Mouse (Mus musculus) myocyte (in vitro differentiated cells): Measurements from ENCODE around the gene Ier3. TPM values are rescaled to one million over a fixed set of nuclear protein-coding genes. Genes with fewer than 3 reads are reported as not detected.
A peak's percentile ranks its signal among the peaks of the same experiment; 100 is the strongest.

Experiments
- H3K27me3 ChIP-seq: one replicate; pipeline ENCODE4 v1.6.1; 2011; ENCODE audit not compliant: control insufficient read depth, insufficient read depth, insufficient read length
- H3K36me3 ChIP-seq: one replicate; pipeline ENCODE4 v1.6.1; 2011; ENCODE audit not compliant: control insufficient read depth, insufficient read depth
- H3K4me2 ChIP-seq: one replicate; pipeline ENCODE4 v1.6.1; 2011; ENCODE audit warnings: low read depth, control low read depth
- H3K4me3 ChIP-seq: one replicate; pipeline ENCODE4 v1.5.1; 2011; ENCODE audit warnings: mild to moderate bottlenecking, control low read depth, moderate library complexity
- H3K79me2 ChIP-seq: one replicate; pipeline ENCODE4 v1.6.1; 2011; ENCODE audit not compliant: control insufficient read depth, insufficient read depth
- H3ac ChIP-seq: one replicate; pipeline ENCODE4 v1.6.1; 2011; ENCODE audit not compliant: control insufficient read depth, insufficient read length
- CEBPB ChIP-seq: IDR thresholded peaks from 2 replicates; pipeline ENCODE4 v1.6.1; 2011; ENCODE audit warnings: mild to moderate bottlenecking, moderate library complexity; ENCODE audit not compliant: poor library complexity, insufficient read depth, severe bottlenecking
- E2F4 ChIP-seq: IDR thresholded peaks from one replicate; pipeline ENCODE4 v1.6.1; 2011; ENCODE audit warnings: mild to moderate bottlenecking, control low read depth, moderate library complexity; ENCODE audit not compliant: insufficient read depth
- MAX ChIP-seq: IDR thresholded peaks from one replicate; pipeline ENCODE4 v1.6.1; 2011; ENCODE audit warnings: low read depth, mild to moderate bottlenecking, control low read depth
- MYOD1 ChIP-seq, 3 experiments: IDR thresholded peaks; one replicate each; pipeline ENCODE4 v1.6.1; 2011; ENCODE audit warnings: control low read depth in 2 of 3, low read depth in 2 of 3, mild to moderate bottlenecking in 2 of 3, moderate library complexity in 1 of 3; ENCODE audit not compliant: insufficient read length in 2 of 3, control insufficient read depth in 1 of 3
- MYOG ChIP-seq, 3 experiments: IDR thresholded peaks; one replicate each; pipeline ENCODE4 v1.6.1; 2011; ENCODE audit warnings: control low read depth in 2 of 3, low read depth in 2 of 3, mild to moderate bottlenecking in 2 of 3; ENCODE audit not compliant: insufficient read length in 2 of 3, control insufficient read depth in 1 of 3, insufficient read depth in 1 of 3
- POLR2A ChIP-seq: IDR thresholded peaks from one replicate; pipeline ENCODE4 v1.6.1; 2011; ENCODE audit warnings: low read depth, mild to moderate bottlenecking, control low read depth, moderate library complexity; ENCODE audit not compliant: insufficient read length
- POLR2AphosphoS2 ChIP-seq: IDR thresholded peaks from one replicate; pipeline ENCODE4 v1.6.1; 2011; ENCODE audit warnings: low read depth, control low read depth; ENCODE audit not compliant: insufficient read length
- REST ChIP-seq: IDR thresholded peaks from one replicate; pipeline ENCODE4 v1.6.1; 2011; ENCODE audit warnings: mild to moderate bottlenecking, control low read depth, moderate library complexity; ENCODE audit not compliant: insufficient read depth, insufficient read length
- SRF ChIP-seq: IDR thresholded peaks from one replicate; pipeline ENCODE4 v1.6.1; 2011; ENCODE audit warnings: low read depth; ENCODE audit not compliant: control insufficient read depth, insufficient read length
- TCF12 ChIP-seq: IDR thresholded peaks from one replicate; pipeline ENCODE4 v1.6.1; 2011; ENCODE audit warnings: mild to moderate bottlenecking, control low read depth; ENCODE audit not compliant: poor library complexity, insufficient read depth, severe bottlenecking
- TCF3 ChIP-seq: IDR thresholded peaks from one replicate; pipeline ENCODE4 v1.6.1; 2011; ENCODE audit warnings: low read depth, control low read depth; ENCODE audit not compliant: insufficient read length
- USF1 ChIP-seq: IDR thresholded peaks from one replicate; pipeline ENCODE4 v1.6.1; 2011; ENCODE audit warnings: low read depth, mild to moderate bottlenecking, control low read depth, moderate library complexity
- polyA plus RNA-seq: library from polyadenylated mRNA; unstranded; fragments of >200 nt; fragmentation: generic; extraction: Trizol; gene quantifications from one replicate; pipeline ENCODE4 v1.2.1, GENCODE M21; 2012; ENCODE audit warnings: missing spikeins

Ier3 gene
- polyA plus RNA-seq, 1 experiment: 45.1 TPM

GRCm38 (mm10) chr17:35860831-35861197, 39.3 kb downstream of the Ier3 start:
- no peaks in the 10 kb centered on the region for H3K27me3 ChIP-seq
- H3K36me3 ChIP-seq: no peaks in the 10 kb centered on the region
- TF ChIP-seq MYOD1 (IDR thresholded peaks at IDR 0.05; ENCODE audit: control insufficient read depth in 1 of 3, insufficient read length in 2 of 3, low read depth in 2 of 3) (no peak), POLR2A (no peak), CEBPB (no peak), MAX (no peak), POLR2AphosphoS2 (no peak), TCF12 (no peak), MYOG (IDR thresholded peaks at IDR 0.05; ENCODE audit: control insufficient read depth in 1 of 3, insufficient read depth in 1 of 3, insufficient read length in 2 of 3, low read depth in 2 of 3) (no peak), SRF (no peak), REST (no peak), E2F4 (no peak), USF1 (no peak), TCF3 (no peak)
- peak overlapping the region; percentile 96 for H3K4me2 ChIP-seq
- peak overlapping the region; percentile 38 for H3K4me3 ChIP-seq
- H3ac ChIP-seq: peak overlapping the region; percentile 15
- H3K79me2 ChIP-seq: no peaks in the 10 kb centered on the region

DNA sequence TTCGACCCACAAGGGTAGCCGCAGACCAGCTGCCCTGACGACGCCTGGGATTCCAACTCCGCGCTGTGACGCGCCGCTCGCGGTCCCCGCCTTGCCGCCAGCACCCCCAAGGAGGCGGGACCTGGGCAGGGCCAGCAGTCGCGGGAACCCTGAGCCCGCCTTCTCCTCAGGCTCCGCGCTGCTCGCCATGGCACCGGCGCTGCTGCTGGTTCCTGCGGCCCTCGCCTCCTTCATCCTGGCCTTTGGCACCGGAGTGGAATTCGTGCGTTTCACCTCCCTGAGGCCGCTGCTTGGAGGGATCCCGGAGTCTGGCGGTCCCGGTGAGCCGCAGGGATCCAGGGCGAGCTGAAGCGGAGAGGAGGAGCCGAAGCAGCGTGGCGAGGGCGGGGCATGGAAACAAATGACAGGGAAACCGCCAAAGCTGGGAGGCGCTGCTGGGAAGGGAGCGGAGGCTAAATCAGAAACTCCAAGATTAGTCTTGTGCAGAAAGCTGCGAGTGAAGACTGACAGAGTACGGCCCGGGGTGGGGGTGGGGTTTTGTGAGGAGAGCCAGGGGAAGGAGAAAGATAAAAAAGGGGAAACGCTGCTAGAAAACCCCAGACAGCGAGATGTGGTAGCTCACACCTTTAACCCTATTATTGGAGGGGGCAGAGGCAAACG, 39.8 kb downstream of the Ier3 start, which contains the start of gene Nrm:
Gene Nrm, plus strand, starts transcription at position 121 of the 660 bp plus-strand sequence.
- peak within 1 kb of the TSS; percentile 15 for H3ac ChIP-seq
- peak within 1 kb of the TSS; percentile 38 for H3K4me3 ChIP-seq
- no peaks in the 10 kb centered on the region for H3K79me2 ChIP-seq
- H3K36me3 ChIP-seq: no peaks in the 10 kb centered on the region
- peak within 1 kb of the TSS; percentile 96 for H3K4me2 ChIP-seq
- H3K27me3 ChIP-seq: no peaks in the 10 kb centered on the region
- TF ChIP-seq MAX (no peak), USF1 (no peak), TCF12 (no peak), E2F4 (peak; percentile 75), CEBPB (no peak), REST (no peak), POLR2AphosphoS2 (peak; percentile 92), SRF (no peak), MYOG (IDR thresholded peaks at IDR 0.05; ENCODE audit: control insufficient read depth in 1 of 3, insufficient read depth in 1 of 3, insufficient read length in 2 of 3, low read depth in 2 of 3) (peak; percentile 46 to 81 (median 60)), MYOD1 (IDR thresholded peaks at IDR 0.05; ENCODE audit: control insufficient read depth in 1 of 3, insufficient read length in 2 of 3, low read depth in 2 of 3) (peak in 2 of 3 experiments; percentile 49 to 75), POLR2A (peak; percentile 87), TCF3 (no peak)

DNA sequence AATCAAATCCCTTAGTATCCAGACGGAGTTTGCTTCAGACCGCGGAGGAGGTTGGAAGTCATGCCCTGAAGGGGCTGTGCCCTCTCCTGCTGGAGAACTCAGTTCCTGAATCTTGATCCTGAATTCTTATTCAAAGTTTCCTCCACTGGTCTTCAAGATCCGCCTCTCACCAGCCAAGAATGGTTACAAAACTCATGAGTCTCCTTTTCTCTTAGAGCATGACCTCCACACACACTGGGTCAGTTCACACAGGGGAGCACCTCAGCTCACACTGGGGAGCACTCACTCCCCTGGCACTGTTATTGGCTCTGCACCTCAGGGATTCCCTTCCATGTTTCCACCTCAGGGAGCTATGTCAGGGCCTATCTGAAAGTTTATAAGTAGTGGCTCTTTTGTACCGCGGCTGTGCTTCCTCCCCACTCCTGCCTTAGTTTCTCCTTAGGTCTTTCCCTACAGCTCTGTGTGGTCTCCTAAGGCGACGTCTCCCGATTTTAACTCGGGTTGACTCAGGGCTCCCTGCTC, 43.4 kb downstream of the Ier3 start:
- Histone ChIP-seq H3K4me2 (peak overlapping the region; percentile 99), H3K4me3 (peak overlapping the region; percentile 90), H3K36me3 (no peaks in the 10 kb centered on the region), H3ac (peak overlapping the region; percentile 64), H3K79me2 (peaks cover 34% of the 10 kb centered on the region), H3K27me3 (no peaks in the 10 kb centered on the region)
- TF ChIP-seq POLR2A: peak; percentile 32
- TF ChIP-seq SRF: no peak
- TF ChIP-seq E2F4: no peak
- no peak for TF ChIP-seq TCF3
- no peak for TF ChIP-seq MYOD1 (IDR thresholded peaks at IDR 0.05; ENCODE audit: control insufficient read depth in 1 of 3, insufficient read length in 2 of 3, low read depth in 2 of 3)
- TF ChIP-seq REST: no peak
- TF ChIP-seq MAX: no peak
- TF ChIP-seq POLR2AphosphoS2: peak; percentile 48
- TF ChIP-seq CEBPB: no peak
- no peak for TF ChIP-seq TCF12
- TF ChIP-seq USF1: no peak
- TF ChIP-seq MYOG (IDR thresholded peaks at IDR 0.05; ENCODE audit: control insufficient read depth in 1 of 3, insufficient read depth in 1 of 3, insufficient read length in 2 of 3, low read depth in 2 of 3): no peak

- no peaks in the 10 kb centered on the region for H3K27me3 ChIP-seq
- H3K36me3 ChIP-seq: no peaks in the 10 kb centered on the region
- peaks cover 42% of the 10 kb centered on the region for H3K79me2 ChIP-seq
- H3ac ChIP-seq: peak within 1 kb of the TSS; percentile 64
- H3K4me2 ChIP-seq: peak within 1 kb of the TSS; percentile 99
- H3K4me3 ChIP-seq: peak within 1 kb of the TSS; percentile 90
- TF ChIP-seq MYOG (IDR thresholded peaks at IDR 0.05; ENCODE audit: control insufficient read depth in 1 of 3, insufficient read depth in 1 of 3, insufficient read length in 2 of 3, low read depth in 2 of 3) (peak; percentile 25 to 93 (median 57)), CEBPB (no peak), TCF12 (no peak), TCF3 (peak; percentile 44), REST (no peak), MYOD1 (IDR thresholded peaks at IDR 0.05; ENCODE audit: control insufficient read depth in 1 of 3, insufficient read length in 2 of 3, low read depth in 2 of 3) (peak in 2 of 3 experiments; percentile 75 to 90), E2F4 (no peak), POLR2AphosphoS2 (peak; percentile 66), MAX (no peak), POLR2A (peak; percentile 60), SRF (no peak)
These were observed 44.2 kb downstream of the Ier3 start, which contains the start of gene Ppp1r18 for GRCm38 (mm10) chr17:35865481-35866280. Ppp1r18 (plus strand) TSS chr17:35865593.
